Mouse (Mus musculus) adrenal gland, postnatal 4 days (tissue): ENCODE data around the gene Slc3a1. TPM values are rescaled to one million over a fixed set of nuclear protein-coding genes. Genes with fewer than 3 reads are reported as not detected.

ENCODE experiments used
- DNase-seq, 2 experiments: peaks; one replicate each; pipeline ENCODE4 v3.0.0; 2021 to 2022; ENCODE audit warnings: low spot score in 2 of 2, mixed read lengths in 2 of 2
- total RNA-seq, 2 experiments: library from RNA; stranded (reverse); gene quantifications; 2 replicates each; pipeline ENCODE4 v1.2.3; 2021

Gene Slc3a1
- total RNA-seq, 2 experiments from 2014 or later = 0.73 to 15.0 TPM

DNA sequence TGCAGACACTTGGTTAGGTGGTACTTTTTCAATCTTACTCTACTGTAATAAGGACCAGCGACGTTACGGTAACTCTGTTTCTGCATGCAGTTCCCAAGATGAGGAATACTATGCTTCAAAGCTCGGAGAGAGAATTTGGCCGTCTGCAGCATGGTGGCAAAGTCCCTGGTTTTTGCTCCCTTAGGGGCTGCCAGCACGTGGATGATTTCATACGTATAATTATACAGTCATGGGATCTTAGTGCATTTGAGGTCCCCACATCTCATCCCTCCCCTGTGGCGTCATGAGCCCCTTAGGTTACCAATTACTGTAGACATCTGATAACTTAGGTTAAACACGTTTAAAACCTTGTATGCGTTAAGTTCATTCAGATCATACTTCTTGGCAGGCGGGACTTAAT lies 60.2 kb downstream of the Slc3a1 start:
- no peak for DNase-seq

DNA sequence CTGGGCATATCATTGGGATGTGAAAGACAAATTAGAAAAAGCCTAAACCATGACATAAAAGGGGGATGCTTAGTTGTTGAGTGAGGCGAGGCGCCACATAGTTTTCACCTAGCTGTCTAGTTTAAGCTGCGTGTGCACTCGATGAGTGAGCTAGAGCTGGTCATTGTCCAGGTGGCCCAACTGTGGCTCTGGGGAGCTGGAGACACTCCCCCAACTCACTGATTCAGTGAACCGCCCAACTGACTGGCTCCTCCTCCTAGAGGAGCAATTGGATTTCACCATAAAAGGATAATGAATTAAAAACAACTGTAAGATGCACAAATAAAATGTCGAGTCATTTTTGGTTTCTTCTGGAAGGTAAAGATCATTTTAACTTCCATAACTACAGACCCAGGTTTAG lies 60.8 kb downstream of the Slc3a1 start:
- no peak for DNase-seq

DNA sequence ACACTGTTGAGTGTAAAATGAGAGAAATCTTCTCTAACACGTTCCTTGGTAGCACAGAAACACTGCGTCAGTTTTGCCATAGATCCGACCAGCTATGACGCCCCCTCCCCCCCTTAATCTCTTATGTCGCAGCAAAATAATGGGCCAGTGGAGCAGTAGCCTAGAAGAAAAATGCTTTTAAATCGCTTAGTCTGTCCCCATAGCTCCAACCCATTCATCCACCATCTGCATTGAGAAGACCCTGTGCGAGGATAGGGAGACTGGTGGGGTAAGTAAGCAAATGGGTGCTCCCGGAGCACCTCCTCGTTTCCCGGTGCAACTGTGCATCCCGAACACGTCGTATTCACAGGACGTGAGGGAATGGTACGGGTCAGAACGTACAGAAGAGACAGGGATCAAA lies 61.4 kb downstream of the Slc3a1 start:
- no peak for DNase-seq

DNA sequence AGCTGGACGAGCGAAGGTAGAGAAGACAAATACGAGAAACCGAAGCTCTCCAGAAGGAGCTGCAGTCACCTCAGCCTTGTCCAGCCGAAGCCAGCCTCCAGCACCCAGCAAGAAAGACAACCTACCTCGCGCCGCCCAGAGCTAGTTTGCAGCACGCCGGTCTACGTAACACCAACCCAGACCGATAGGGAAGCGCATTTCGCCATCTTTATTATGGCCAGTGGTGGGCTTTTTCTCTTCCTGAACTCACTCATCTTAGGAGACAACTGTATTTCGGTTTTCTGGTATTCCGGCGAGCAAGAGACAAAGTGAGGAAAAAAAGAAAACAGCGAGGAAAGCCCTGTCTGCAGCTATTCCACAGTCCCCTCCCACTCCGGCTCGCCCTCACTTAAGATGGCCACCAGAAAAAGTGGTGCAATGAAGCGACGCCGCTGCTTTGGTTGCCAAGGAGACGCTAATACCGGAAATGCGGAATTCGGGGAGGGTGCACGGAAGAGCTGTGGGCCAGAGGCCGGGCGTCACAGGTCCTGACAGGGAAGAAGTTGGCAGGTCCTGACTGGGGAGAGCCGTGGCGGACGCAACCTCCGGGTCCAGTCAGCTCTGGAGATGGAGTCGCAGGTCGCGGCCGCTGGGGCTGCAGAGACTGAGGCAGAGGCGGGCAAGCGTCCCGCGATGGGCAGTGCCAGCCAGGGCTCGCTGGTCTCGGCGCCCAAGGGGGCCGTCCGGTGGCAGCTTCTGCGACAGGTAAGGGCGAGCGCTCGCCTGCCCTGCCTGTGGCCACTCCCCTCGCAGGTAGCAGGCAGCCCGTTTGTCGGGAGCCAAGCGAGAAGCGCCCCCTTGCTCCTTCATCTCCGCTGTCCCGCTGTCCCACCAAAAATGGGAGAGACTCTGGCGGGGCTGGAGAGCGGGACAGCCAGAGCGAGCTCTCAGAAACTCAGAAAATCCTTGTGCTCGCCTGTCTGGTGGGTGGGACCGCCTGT lies 62.2 kb downstream of the Slc3a1 start, which contains the start of the genes Prepl and Camkmt:
TSS of gene Prepl (minus strand) at position 122 of the 980 bp plus-strand sequence.
TSS of gene Camkmt (plus strand) at position 433 of the 980 bp plus-strand sequence.
- peak; percentile 74 to 89 for DNase-seq

DNA sequence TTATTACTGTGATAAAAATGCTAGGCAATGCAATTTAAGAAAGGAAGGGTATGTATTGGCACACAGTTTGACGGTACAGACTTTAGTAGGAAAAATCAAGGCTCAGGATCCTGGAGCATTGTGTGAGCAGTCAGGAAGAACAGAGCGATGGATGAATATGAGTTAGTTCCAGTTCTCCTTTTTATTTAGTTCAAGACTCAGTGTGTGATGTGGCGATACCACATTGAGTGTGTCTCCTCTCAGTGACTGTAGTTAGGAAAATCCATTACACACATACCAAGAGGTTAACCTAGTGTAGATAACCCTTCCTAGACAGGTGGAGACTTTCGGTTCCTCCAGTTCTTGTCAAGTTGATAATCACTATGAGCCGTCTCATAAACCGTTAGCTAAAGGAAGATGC lies 63.6 kb downstream of the Slc3a1 start:
- DNase-seq = no peak

DNA sequence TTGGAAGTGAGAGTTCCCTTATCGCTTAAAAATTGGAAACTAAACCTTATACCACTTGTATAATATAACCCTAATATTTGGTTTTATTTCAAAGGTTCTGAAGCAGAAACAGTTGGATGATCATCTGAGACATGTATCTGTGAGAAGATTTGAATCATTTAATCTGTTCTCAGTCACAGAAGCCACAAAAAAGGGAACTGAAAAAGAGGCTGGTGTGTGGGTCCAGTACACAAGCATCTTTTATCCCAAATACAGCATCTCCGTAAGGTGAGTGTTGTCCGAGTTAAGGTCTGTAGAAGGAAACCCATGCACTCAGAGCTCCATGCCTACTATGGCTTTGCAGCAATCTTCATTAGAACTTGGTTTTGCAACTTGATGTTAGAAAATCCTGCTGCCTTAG lies 68.2 kb downstream of the Slc3a1 start:
- no peak for DNase-seq

DNA sequence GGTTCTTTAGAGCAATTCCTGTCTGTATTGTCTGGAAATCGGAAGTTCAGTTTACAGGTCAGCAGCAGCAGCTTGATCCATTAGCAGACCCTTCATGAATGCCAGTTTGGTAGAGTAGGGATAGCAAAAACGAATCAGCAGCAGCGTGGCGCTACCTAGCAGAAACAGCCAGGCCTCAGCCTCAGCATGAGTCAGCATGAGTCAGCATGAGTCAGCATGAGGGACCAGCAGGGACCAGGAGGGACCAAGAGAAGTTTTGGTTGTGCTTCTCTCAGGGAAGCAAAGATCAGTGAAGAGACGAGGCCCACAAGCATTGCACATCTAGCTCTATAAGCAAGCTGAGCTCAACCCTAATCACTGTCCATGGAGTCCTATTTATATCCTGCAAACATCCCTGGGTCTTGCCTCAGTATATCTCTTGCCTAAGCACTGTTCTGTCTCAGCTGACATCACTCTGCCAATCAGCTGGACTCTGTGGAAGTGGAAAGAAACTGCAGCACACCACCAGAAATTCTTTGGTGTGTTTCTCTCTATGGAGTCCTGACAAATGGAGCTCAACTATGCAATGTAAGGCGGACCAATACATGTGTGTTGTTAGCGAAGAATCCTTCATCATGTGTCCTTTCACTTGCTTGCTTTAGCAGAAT lies 70.6 kb downstream of the Slc3a1 start:
- no peak for DNase-seq

DNA sequence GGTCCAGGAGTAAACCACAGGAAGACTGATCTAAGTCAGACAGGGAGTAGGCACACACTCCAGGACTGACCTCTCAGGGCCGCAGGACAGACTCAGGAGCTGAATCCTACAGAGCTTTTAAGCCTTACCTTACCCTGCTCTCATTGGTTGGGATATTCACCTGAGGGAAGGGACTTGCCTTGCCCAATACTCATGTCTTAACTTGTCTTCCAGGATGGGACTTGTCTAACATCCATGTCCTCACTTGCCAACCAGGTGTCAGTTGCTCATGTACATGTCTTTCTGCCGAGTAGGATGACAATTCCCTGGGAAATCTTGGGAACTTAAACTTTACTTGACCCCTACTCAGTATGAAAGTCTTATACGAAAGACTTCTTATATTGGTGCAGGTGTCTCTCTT lies 72.1 kb downstream of the Slc3a1 start:
- DNase-seq = no peak

DNA sequence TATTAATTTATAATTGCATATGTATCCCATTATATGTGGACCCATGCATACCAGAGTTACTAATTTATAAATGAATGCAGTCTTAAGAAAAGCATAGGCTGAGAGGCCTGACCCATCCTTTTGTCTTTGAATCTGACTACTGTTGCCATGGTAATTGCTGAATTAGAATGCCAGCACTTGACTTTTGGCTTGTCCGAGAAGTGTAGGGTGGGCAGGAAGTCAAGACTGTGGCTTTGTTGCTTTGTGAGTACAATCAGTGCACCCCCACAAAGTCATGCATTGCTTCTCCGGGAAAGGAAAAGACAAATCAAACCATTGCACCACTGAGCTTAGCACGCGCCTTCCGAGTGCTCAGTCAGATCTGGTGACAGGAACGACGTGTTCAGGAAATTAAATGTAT lies 73.6 kb downstream of the Slc3a1 start:
- no peak for DNase-seq

DNA sequence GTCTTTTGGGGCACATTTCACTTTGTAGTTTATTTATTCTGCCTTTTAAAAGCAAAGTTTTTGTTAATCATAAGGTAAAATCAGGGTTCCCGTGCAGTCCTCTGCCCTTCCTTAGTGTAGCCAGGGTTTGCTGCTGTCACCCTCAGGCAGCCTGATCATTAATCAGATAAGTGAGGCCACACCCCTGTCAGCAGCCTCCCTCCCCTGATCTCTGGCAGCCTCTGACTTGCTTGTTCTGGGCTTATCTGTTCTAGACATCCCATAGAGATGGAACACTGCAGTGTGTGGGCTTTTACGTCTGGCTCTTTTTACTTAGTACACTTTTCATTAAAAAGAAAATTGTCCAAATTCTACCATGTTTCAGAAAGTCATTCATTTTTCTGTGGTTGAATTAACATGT lies 75.1 kb downstream of the Slc3a1 start:
- no peak for DNase-seq

DNA sequence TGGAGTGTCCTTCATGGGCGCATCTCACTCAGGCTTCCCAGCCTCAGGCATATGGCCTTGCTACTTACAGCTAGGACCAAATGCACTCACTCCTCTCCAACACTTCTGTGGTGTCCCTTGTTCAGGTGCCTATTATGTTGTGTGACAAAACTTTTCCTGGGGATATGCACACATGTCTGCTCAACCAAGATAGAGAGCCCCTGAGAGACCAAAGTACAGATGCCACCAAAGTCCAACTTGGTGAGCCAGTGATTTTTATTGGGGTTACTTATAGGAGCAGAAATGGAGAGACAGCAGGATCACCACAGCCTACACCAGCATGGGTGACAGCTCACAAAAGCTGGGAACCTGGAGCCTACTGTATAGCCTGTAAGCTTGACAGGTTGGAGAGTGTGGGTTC lies 82.5 kb downstream of the Slc3a1 start:
- no peak for DNase-seq

DNA sequence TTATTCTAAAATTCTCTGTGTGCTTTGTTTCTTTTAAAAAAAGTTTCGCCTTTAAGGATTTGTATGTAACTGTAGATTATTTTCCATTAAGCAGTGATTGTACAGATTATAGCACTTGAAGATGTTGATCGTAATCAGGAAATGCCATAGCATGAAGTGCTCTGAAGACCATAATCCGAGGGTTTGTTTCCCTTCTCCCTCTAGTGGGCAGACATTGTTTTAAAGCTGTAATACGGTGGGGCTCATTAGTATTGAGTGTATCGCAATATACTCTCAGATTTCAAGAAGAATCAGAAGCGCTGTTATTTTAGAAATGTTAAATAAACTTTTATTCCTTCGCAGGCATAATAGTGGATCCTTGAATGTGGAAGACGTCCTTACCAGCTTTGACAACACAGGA lies 85.3 kb downstream of the Slc3a1 start:
- no peak for DNase-seq

Other genes with a start within 250 kb of the Slc3a1 start
- 10 to 100 TPM; 72.0 to 75.0 TPM for gene Lrpprc, start 237.6 kb upstream of the Slc3a1 start, total RNA-seq
- gene Ppm1b, start 71.6 kb upstream of the Slc3a1 start, total RNA-seq = 100 to 1,000 TPM; 103 to 115 TPM
- 10 to 100 TPM; 43.4 to 44.8 TPM for gene Prepl, start 61.9 kb downstream of the Slc3a1 start, total RNA-seq
- gene Camkmt, start 62.2 kb downstream of the Slc3a1 start, total RNA-seq = 1 to 10 TPM; 6.8 to 8.5 TPM